Mouse (Mus musculus) lung, postnatal 0 days (tissue): ENCODE results near the gene Skap1. TPM values are rescaled to one million over a fixed set of nuclear protein-coding genes. Genes with fewer than 3 reads are reported as not detected.

Experiments used
- ATAC-seq: fragments of 200-750 bp; cut with Nextera tagmentation; 2 replicates; pipeline ENCODE4 v1.8.0; 2017; ENCODE audit warnings: moderate library complexity
- DNase-seq: peaks from one replicate; pipeline ENCODE4 v3.0.0-alpha.2; 2016; ENCODE audit warnings: low spot score
- H3K27ac ChIP-seq: fragments of 300-500 bp; sonication (generic); 2 replicates; pipeline ENCODE4 v1.5.1; 2014; ENCODE audit warnings: antibody characterized with exemption, mild to moderate bottlenecking, low read length, mixed read lengths
- H3K27me3 ChIP-seq: fragments of 300-500 bp; sonication (generic); replicated peaks from 2 replicates; pipeline ENCODE4 v1.6.1; 2014; ENCODE audit warnings: low read length, mixed read lengths; ENCODE audit not compliant: insufficient read depth
- H3K36me3 ChIP-seq: fragments of 300-500 bp; sonication (generic); 2 replicates; pipeline ENCODE4 v1.6.1; 2014; ENCODE audit warnings: low read length, mixed read lengths; ENCODE audit not compliant: insufficient read depth
- H3K4me1 ChIP-seq: fragments of 300-500 bp; sonication (generic); 2 replicates; pipeline ENCODE4 v1.6.1; 2014; ENCODE audit warnings: antibody characterized with exemption, low read depth, low read length, mixed read lengths; ENCODE audit not compliant: insufficient read depth
- H3K4me2 ChIP-seq: fragments of 300-500 bp; sonication (generic); replicated peaks from 2 replicates; pipeline ENCODE4 v1.6.1; 2014; ENCODE audit warnings: low read depth, mild to moderate bottlenecking, low read length, moderate library complexity, mixed read lengths
- H3K4me3 ChIP-seq: fragments of 300-500 bp; sonication (generic); 2 replicates; pipeline ENCODE4 v1.5.1; 2014; ENCODE audit warnings: low read depth, low read length
- H3K9ac ChIP-seq: fragments of 300-500 bp; sonication (generic); replicated peaks from 2 replicates; pipeline ENCODE4 v1.6.1; 2014; ENCODE audit warnings: low read depth, mild to moderate bottlenecking
- H3K9me3 ChIP-seq: fragments of 300-500 bp; sonication (generic); 2 replicates; pipeline ENCODE4 v1.6.1; 2016; ENCODE audit warnings: low read length, mixed read lengths
- CTCF ChIP-seq: IDR thresholded peaks from 2 replicates; pipeline ENCODE4 v1.5.1; 2016; ENCODE audit warnings: antibody characterized with exemption, mild to moderate bottlenecking
- EP300 ChIP-seq: IDR thresholded peaks from 2 replicates; pipeline ENCODE4 v1.6.1; 2016; ENCODE audit warnings: antibody characterized with exemption, mild to moderate bottlenecking, control low read depth
- WGBS: fragments of 180-500 bp; shearing (Covaris S2); extraction: QIAGEN DNeasy Blood & Tissue Kit; methylation state at CpG from one replicate; pipeline ENCODE4 v1.1.7; 2014; 5-methylcytosine and 5-hydroxymethylcytosine counted together
- polyA plus RNA-seq: library from polyadenylated mRNA; unstranded; fragments of >200 nt; fragmentation: Nextera tagmentation; extraction: Ambion mirVana; gene quantifications from 2 replicates; pipeline ENCODE4 v1.2.1, GENCODE M21; 2015

Gene Skap1
- polyA plus RNA-seq, 1 experiment from 2014 or later: 0.73 TPM

DNA sequence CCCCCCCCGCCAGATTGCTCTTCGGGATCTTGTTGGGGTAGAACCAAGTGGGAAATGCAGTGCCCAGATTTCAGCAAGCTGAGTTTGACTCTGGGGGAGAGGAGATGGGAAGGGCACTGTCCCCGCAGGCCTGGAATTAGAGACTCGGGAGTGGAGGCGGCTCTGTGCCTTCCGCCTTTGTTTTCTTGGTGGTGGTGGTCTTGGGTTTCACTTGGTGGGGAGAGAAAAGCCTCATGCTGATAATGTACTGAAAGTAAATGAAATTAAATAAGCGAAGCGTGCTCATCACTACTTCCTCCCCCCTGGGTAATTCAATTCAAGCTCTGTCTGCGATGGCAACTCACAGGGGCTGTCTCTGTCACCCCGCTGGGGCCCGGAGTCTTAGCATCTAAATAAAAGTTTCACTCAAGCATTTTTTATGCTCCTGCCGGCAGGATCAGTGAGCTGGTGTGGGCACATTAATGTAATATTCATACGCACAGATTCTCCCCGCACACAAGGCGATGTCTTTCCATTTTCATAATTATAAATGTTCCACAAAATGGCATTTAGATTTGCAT is 231.9 kb downstream of the Skap1 start:
- no peak overlapping the region for H3K4me3 ChIP-seq
- H3K4me2 ChIP-seq: no peak overlapping the region
- H3K9ac ChIP-seq: no peak overlapping the region
- no peaks in the 10 kb centered on the region for H3K9me3 ChIP-seq
- H3K27me3 ChIP-seq: no peaks in the 10 kb centered on the region
- no peak for DNase-seq
- TF ChIP-seq CTCF (no peak), EP300 (no peak)
- H3K4me1 ChIP-seq: no peaks in the 10 kb centered on the region
- no peak overlapping the region for H3K27ac ChIP-seq
- H3K36me3 ChIP-seq: no peaks in the 10 kb centered on the region
- ATAC-seq: no peak
- 78% methylated on average over 15 of the region's 15 CpGs for WGBS

GRCm38 (mm10) chr11:96696842-96697455 is 232.6 kb downstream of the Skap1 start:
- peak; percentile 22 for DNase-seq
- 29% methylated on average over 7 of the region's 7 CpGs for WGBS
- TF ChIP-seq EP300 (no peak), CTCF (no peak)

DNA sequence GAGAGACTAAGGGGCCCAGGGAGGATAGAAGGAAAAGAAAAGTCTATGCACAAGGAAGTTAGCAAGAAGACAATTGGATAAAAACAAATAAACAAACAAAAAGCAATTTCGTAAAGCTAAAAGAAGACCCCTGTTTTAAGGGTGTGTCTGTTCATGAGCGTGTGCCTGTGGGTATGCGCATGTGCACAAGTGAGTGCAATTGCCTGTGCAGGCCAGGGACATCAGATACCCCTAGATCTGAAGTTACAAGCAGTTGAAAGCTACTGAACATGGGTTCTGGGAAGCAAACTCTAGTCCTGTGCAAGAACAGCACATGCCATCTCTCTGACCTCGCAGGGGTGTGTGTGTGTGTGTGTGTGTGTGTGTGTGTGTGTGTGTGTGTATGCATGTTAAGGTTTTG is 233.1 kb downstream of the Skap1 start:
- no peak for TF ChIP-seq CTCF
- no peak for TF ChIP-seq EP300
- DNase-seq: no peak
- H3K27ac ChIP-seq: no peak overlapping the region
- no peaks in the 10 kb centered on the region for H3K36me3 ChIP-seq
- no peaks in the 10 kb centered on the region for H3K4me1 ChIP-seq
- H3K9ac ChIP-seq: no peak overlapping the region
- no peak overlapping the region for H3K4me2 ChIP-seq
- no peaks in the 10 kb centered on the region for H3K27me3 ChIP-seq
- ATAC-seq: no peak
- WGBS: 75% methylated on average over 4 of the region's 4 CpGs
- H3K9me3 ChIP-seq: no peaks in the 10 kb centered on the region
- no peak overlapping the region for H3K4me3 ChIP-seq

More at GRCm38 (mm10) chr11:96696842-96697455, 232.6 kb downstream of the Skap1 start:
- no peak overlapping the region for H3K4me3 ChIP-seq
- H3K27me3 ChIP-seq: no peaks in the 10 kb centered on the region
- no peaks in the 10 kb centered on the region for H3K9me3 ChIP-seq
- H3K9ac ChIP-seq: no peak overlapping the region
- no peak overlapping the region for H3K4me2 ChIP-seq
- H3K27ac ChIP-seq: no peak overlapping the region
- no peaks in the 10 kb centered on the region for H3K4me1 ChIP-seq
- no peak for ATAC-seq
- H3K36me3 ChIP-seq: no peaks in the 10 kb centered on the region

GRCm38 (mm10) chr11:96703813-96704212 is 239.4 kb downstream of the Skap1 start:
- Histone ChIP-seq H3K9me3 (no peaks in the 10 kb centered on the region), H3K36me3 (no peaks in the 10 kb centered on the region), H3K4me1 (no peaks in the 10 kb centered on the region), H3K4me3 (no peak overlapping the region), H3K4me2 (no peak overlapping the region), H3K9ac (no peak overlapping the region), H3K27me3 (no peaks in the 10 kb centered on the region), H3K27ac (no peak overlapping the region)
- TF ChIP-seq CTCF (no peak), EP300 (no peak)
- ATAC-seq (no peak), DNase-seq (no peak)
- WGBS: 68% methylated on average over 8 of the region's 8 CpGs

DNA sequence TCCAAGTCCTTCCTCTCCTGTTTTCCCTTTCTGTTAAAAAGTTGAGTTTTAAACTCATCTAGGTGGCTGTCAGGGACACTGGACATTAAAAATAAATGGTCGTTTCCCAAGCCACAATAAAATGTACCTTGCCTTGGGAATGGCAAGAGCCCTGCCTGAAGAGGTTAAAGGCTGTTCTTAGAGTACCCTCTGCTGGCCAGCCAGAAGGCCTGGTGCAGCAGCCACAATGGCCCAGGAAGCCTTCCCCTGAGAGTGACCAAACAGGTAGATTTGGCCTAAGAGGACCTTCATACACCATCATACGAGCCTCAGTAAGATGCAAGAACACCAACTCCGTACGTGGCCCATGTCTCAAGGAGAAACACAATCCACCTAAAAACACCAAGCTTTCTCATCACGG is 246.9 kb downstream of the Skap1 start:
- Histone ChIP-seq H3K36me3 (no peaks in the 10 kb centered on the region), H3K4me3 (no peak overlapping the region), H3K9ac (no peak overlapping the region), H3K27me3 (no peaks in the 10 kb centered on the region), H3K27ac (no peak overlapping the region), H3K4me2 (no peak overlapping the region), H3K4me1 (no peaks in the 10 kb centered on the region), H3K9me3 (no peaks in the 10 kb centered on the region)
- 58% methylated on average over 5 of the region's 5 CpGs for WGBS
- no peak for ATAC-seq
- TF ChIP-seq EP300 (no peak), CTCF (peak; percentile 32)
- no peak for DNase-seq

DNA sequence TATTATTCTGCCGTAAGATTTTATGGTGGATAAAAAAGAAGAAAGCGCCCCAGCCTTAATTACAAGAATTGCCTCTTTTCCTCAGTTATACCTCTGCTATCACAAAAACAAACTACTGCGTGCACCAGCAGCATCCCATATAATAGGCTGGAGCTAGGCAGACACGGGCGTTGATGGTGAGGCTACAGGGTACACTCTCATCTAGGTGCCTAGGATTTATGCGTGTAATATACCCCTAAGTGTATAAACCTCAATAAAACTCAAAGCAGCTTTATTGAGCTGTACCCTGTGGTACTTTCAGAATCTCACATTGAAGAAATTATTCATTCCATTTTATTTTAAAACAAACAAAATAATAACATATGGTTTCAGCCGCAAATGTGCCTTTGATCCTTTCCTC is 247.3 kb downstream of the Skap1 start:
- Histone ChIP-seq H3K4me2 (no peak overlapping the region), H3K27me3 (no peaks in the 10 kb centered on the region), H3K36me3 (no peaks in the 10 kb centered on the region), H3K9ac (no peak overlapping the region), H3K4me3 (no peak overlapping the region), H3K9me3 (no peaks in the 10 kb centered on the region), H3K4me1 (no peaks in the 10 kb centered on the region), H3K27ac (no peak overlapping the region)
- DNase-seq (no peak), ATAC-seq (no peak)
- no peak for TF ChIP-seq CTCF
- no peak for TF ChIP-seq EP300
- WGBS: 91% methylated on average over 7 of the region's 7 CpGs
